Mouse (Mus musculus) hindlimb bud, embryonic 11.5 days (tissue): Measurements from ENCODE around the gene Mtln.

ENCODE experiments used
- DNase-seq: peaks from one replicate; pipeline ENCODE4 v3.0.0-alpha.2; 2012; ENCODE audit warnings: low read depth, low spot score; ENCODE audit errors: extremely low spot score

Mtln gene

DNA sequence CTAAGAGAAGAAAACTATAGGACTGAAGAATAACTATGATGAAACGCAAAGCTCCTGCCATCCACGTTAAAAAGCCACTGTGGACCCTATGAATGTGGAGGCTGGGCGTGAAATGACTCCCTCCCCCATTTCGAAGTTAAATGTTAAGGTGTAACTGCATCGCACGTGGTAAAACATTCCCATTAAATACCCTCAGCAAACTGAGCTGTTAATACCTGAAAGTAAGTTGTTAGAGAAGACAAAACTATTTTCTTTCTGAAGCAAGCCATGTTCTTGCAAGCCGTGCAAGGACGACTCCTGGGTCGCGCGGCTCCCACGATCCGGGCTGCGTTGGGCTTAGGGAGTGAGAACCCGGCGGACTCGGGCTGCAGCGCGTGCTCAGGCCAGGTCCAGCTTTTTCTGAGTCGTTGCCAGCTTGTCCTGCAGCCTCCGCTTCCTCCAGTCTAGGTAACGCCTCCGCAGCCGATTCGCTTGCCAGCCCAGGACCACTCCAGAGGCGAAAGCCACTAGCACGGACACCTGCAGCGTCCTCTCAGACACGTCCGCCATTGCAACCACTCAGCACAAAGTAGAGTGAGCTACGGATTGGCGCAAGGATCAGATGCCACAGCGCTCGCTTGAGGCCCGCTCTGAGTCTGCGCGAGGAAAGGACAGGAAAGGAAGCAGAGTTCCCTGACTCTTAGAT, at the start of gene Mtln:
Gene Mtln, minus strand, starts transcription at position 570 of the 685 bp plus-strand sequence.
- DNase-seq: peak; percentile 64

GRCm38 (mm10) chr2:127841402-127841801, 49.1 kb upstream of the Mtln start:
- DNase-seq: no peak

GRCm38 (mm10) chr2:127839425-127839824, 47.1 kb upstream of the Mtln start:
- DNase-seq: no peak

DNA sequence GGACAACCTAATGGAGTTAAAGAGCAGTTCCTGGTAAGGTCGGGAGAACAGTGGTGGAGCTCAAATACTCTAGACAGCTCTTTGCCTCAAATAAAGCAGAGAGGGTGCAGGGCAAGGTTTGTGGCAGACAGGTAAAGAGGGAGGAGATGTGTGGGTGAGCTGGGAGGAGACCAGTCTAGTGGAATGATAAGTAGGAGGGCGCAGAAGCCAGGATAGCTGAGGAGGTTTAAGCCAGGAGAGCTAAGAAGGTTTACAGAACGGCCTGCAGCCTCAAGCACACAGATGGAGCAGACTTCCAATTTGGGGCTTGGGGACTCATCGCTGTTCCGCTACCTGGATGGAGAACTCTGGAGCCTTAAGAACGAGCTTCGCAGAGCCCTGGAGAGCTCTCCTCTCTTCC, 46.3 kb upstream of the Mtln start, which contains the start of gene Acoxl:
Gene Acoxl, plus strand, starts transcription at position 301 of the 400 bp plus-strand sequence.
- DNase-seq: no peak

DNA sequence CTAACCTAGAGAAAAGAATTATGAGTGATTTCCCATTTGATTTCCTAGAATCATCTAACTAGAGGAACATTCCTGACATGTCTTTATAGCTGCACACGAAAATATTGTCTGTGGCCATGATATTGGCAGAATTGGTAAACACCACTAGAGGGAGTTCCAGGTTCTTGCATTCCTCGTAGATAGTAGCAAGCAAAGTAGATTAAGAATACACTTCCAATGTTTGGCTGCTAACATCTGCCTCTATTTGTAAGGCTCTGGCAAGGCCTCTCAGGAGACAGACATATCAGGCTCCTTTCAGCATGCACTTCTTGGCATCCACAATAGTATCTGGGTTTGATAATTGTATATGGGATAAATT, 40.5 kb upstream of the Mtln start:
- DNase-seq: peak; percentile 39

- no peak for DNase-seq
Measured at GRCm38 (mm10) chr2:127832103-127832832, 40.0 kb upstream of the Mtln start.

GRCm38 (mm10) chr2:127831401-127832102, 39.3 kb upstream of the Mtln start, which contains the start of gene Bub1:
Gene Bub1, minus strand, starts transcription at chr2:127831865.
- DNase-seq: peak; percentile 62

- DNase-seq: no peak
Measured at GRCm38 (mm10) chr2:127789651-127790270, 2.5 kb downstream of the Mtln start.

DNA sequence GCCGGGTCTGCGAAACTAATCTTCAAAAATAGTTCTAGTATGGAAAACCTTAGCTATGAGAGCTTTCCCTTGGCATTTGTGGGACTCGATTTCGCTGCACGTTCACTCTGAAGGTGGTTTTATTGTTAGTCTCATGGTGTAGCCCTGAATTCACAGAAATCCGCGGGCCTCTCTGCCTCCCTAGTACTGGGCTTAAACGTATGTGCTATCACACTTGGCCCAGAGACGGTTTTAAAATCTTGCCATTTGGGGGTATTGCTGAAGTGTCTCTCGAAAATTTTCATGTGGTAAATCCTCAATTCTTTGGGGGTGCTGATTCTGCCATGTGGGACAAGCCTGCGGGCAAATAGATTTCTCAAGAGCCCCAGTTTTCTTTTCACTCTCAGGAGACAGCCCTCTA, 3.1 kb downstream of the Mtln start:
- no peak for DNase-seq

DNA sequence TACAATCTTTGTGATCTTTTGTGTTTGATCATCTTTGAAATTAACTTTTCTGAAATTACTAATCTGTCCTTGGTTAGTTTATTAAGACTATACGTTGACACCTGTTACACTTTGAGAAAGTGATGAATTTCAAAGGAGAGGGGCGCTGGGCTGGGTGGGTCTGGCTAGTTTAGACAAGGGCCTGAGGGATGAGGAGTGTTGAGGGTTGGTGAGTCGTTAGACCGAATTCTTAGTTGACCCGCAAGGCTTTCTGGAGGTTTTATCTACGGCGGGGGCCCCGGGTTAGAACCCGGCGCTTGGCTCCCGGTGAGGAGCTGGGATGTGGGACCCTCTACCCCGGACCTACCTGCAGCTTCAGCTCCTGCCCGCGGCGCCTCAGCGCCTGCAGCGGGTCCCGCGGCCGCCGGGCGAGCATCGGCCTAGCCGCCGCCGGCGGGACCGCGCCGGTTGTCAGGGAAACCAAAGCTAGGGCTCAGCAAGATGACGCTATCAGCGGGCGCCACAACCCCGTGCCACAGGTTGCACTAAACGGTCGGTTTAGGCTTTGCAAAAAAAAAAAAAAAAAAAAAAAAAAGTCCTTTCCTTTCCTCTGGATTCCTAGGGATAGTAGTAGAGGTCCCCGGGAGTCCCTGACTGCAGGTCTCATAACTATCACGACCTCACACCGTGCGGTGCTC, 3.7 kb downstream of the Mtln start, which contains the start of gene Nphp1:
Gene Nphp1, minus strand, starts transcription at position 458 of the 677 bp plus-strand sequence.
- peak; percentile 53 for DNase-seq

GRCm38 (mm10) chr2:127787226-127787625, 5.1 kb downstream of the Mtln start:
- no peak for DNase-seq

DNA sequence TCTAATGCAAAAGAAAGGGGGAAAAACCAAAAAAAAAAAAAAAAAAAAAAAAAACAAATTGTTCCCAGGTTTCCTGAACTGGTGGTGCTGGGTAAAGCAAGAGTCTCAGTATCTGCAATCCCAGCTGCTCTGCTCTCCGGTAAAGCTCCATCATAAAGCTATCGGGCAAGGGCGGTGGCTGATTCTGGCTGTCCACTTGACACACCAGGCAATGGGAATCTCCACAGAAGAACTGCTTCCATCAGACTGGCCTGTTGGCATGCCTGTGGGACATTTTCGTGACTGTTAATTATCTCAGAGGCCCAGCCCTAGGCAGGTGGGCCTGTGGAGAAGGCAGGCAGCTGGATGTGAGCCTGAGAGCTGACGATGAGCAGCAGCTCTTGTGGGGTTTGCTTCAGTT, 13.8 kb downstream of the Mtln start:
- no peak for DNase-seq

DNA sequence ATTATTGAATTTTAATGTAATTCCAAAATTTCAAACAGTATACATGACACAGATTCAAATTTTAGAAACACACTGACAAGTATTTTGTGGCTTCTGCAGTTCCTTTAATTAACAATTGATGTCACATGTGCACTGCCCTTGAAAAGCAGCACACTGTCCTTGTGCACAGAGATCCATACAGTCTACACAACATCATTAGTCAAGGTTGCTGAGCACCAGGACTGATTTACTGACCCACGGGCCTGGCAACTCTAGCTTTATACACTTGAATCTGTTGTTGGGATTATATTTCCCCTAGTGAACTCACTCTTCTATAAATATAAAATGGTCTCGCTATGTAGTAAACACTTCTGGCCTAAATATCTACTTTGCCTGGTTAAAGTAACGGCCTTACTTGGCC, 17.3 kb downstream of the Mtln start:
- DNase-seq: no peak

DNA sequence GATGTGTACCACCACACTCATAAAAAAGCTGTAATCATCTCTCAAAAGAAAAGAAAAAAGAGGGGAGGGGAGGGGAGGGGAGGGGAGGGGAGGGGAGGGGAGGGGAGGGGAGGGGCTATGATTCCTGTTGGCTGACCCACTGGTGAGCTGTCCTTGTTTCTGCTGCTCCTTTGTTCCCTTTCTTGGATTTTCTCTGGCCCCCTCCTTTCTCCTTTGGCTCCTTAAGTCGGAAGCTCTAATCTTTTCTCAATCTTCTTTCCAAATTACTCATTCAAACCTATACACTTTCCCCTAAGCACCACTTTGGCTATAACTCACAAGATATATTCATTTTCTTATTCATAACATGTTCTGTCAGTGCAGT, 17.7 kb downstream of the Mtln start:
- no peak for DNase-seq

DNA sequence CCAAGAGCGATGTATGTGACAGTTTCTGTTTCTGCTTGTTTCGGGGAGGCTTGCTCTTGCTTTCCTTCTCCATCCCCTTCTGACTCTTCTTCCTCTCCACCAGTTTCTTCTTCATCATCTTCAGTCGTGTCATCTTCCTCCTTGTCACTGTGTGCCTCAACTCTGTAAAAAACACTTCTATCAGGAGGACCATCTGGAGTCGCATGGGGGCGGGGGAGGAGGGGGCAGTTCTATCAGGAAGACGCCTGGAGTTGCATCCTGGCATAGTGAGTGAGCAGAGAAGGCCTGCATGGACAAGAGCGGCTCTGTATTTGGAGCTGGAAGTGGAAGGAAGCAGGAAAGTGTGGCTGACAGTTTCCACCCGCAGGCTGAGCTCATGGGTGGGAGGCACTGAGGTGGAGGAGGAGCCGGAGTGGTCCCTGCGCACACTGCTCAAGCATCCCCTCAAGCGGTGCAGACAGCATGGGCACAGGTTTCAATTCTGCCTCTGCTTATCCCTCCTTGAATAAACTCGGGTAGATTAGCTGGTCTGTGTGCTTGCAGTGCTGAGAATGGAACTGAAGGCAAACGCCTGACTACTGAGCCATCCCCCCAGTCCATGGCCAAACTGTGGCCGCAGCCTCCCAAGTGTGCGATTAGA, 18.2 kb downstream of the Mtln start:
- no peak for DNase-seq

GRCm38 (mm10) chr2:127761587-127761986, 30.7 kb downstream of the Mtln start:
- no peak for DNase-seq

DNA sequence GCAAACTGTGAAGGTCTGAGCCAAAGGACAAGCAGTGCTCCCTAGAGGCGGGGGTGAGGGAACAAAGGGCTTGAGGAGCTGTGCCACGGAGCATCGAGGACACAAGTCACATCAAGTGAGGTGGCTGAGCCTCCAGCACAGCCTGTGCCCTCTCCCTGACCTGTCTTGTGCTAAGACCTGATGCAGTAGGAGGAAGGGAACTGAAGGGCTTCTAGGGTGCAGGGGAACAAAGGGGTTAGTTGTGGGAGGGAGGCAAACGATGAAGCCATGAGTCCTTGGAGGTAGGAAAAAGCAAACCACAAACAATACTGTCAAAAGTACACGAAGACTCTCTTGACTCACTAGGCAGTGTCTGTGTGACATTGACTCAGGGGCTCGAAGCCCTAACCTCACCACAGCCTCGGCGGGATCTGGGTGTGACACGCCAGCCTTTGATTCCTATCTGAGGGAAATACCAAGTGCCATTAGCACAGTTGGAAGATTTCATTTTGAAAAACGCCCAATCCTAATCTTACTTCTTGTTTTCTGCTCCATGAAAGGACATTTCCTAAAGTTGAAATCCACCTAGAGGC, 31.8 kb downstream of the Mtln start:
- no peak for DNase-seq

GRCm38 (mm10) chr2:127760014-127760413, 32.3 kb downstream of the Mtln start:
- no peak for DNase-seq

- DNase-seq: no peak
Measured at GRCm38 (mm10) chr2:127759157-127759880, 33.0 kb downstream of the Mtln start.
